9 mouse cellular contexts compared by ENCODE assay signal in genomic region chr3:145833948-145834538, GRCm38 (mm10).
DNase-seq lines count a peak whose midpoint lies in the region; ATAC-seq and TF ChIP-seq lines count a peak whose summit lies in the region.
"Had no signal": no experiment of that assay in that cellular context is flagged by ENCODE, and none has a peak within 500 bp of the region (broad histone marks: within the 10 kb centered on the region; RNA-seq: fewer than 3 reads in every experiment).

No protein-coding gene starts in this region.

- TF ChIP-seq CTCF in stomach, postnatal 0 days (IDR thresholded peaks at IDR 0.05; ENCODE audit: low read depth), result no peak
- no peak for TF ChIP-seq CTCF in liver, postnatal 0 days (IDR thresholded peaks at IDR 0.05; ENCODE audit: low read depth)

- peak overlapping the region; percentile 36 for H3K27ac ChIP-seq in stomach, embryonic 14.5 days (ENCODE audit: low read length)
- H3K27ac ChIP-seq in stomach, postnatal 0 days (replicated peaks), result no peak overlapping the region
- H3K27ac ChIP-seq in liver, postnatal 0 days (ENCODE audit: low read depth), result no peak overlapping the region
- H3K27ac ChIP-seq: heart, embryonic 15.5 days; macrophage had no signal

- no peak for DNase-seq in stomach, postnatal 0 days (ENCODE audit: low spot score)
- peak; percentile 48 to 54 for DNase-seq in frontal cortex, postnatal 14 days (ENCODE audit: low spot score in 2 of 2)
- peak; percentile 30 to 69 for DNase-seq in left cerebral cortex, adult 8-10 months (ENCODE audit: low spot score in 2 of 2)
- DNase-seq in adrenal gland, postnatal 14 days, result no peak
- DNase-seq in liver, postnatal 0 days, result no peak

- no peaks in the 10 kb centered on the region for H3K36me3 ChIP-seq in stomach, embryonic 14.5 days (ENCODE audit: control insufficient read depth, insufficient read depth, low read length)
- no peaks in the 10 kb centered on the region for H3K36me3 ChIP-seq in stomach, postnatal 0 days (ENCODE audit: control insufficient read depth, insufficient read depth, low read length)
- H3K36me3 ChIP-seq in liver, postnatal 0 days (replicated peaks; ENCODE audit: insufficient read depth, low read length), result no peaks in the 10 kb centered on the region
- H3K36me3 ChIP-seq: heart, embryonic 15.5 days had no signal

- H3K4me1 ChIP-seq in stomach, embryonic 14.5 days (ENCODE audit: control insufficient read depth, insufficient read depth, low read length), result 0 out of 2 replicates have a peak, but pooled peaks cover 7% of the 10 kb centered on the region
- H3K4me1 ChIP-seq in stomach, postnatal 0 days (replicated peaks; ENCODE audit: control insufficient read depth, insufficient read depth), result no peaks in the 10 kb centered on the region
- 0 out of 2 replicates have a peak, but pooled peaks cover 3% of the 10 kb centered on the region for H3K4me1 ChIP-seq in liver, postnatal 0 days (ENCODE audit: insufficient read depth)

- no peak overlapping the region for H3K4me2 ChIP-seq in stomach, embryonic 14.5 days (replicated peaks; ENCODE audit: low read depth, low read length)
- H3K4me2 ChIP-seq in stomach, postnatal 0 days (replicated peaks; ENCODE audit: low read depth), result no peak overlapping the region
- H3K4me2 ChIP-seq in liver, postnatal 0 days (ENCODE audit: low read depth, low read length), result no peak overlapping the region
- H3K4me2 ChIP-seq: heart, embryonic 15.5 days had no signal

- H3K4me3 ChIP-seq in stomach, embryonic 14.5 days (ENCODE audit: low read depth, low read length), result no peak overlapping the region
- no peak overlapping the region for H3K4me3 ChIP-seq in stomach, postnatal 0 days (ENCODE audit: low read depth, low read length)
- H3K4me3 ChIP-seq in liver, postnatal 0 days (ENCODE audit: low read depth, low read length), result no peak overlapping the region
- H3K4me3 ChIP-seq: heart, embryonic 15.5 days had no signal

- 24% methylated on average over 8 of the region's 8 CpGs for WGBS in stomach, embryonic 14.5 days
- 29% methylated on average over 8 of the region's 8 CpGs for WGBS in stomach, postnatal 0 days
- 36% methylated on average over 8 of the region's 8 CpGs for WGBS in liver, postnatal 0 days (ENCODE audit: insufficient replicate concordance)

- no peaks in the 10 kb centered on the region for H3K9me3 ChIP-seq in stomach, embryonic 14.5 days (ENCODE audit: control insufficient read depth, low read depth, low read length)
- H3K9me3 ChIP-seq in stomach, postnatal 0 days (ENCODE audit: control insufficient read depth, low read length), result no peaks in the 10 kb centered on the region
- no peaks in the 10 kb centered on the region for H3K9me3 ChIP-seq in liver, postnatal 0 days (ENCODE audit: low read length)
- H3K9me3 ChIP-seq: heart, embryonic 15.5 days had no signal

- ATAC-seq in stomach, embryonic 14.5 days (ENCODE audit: insufficient number of reproducible peaks, insufficient read depth, low FRiP score, low read depth), result no peak
- no peak for ATAC-seq in stomach, postnatal 0 days (ENCODE audit: low FRiP score, low TSS enrichment)
- ATAC-seq in cerebellum, adult (ENCODE audit: insufficient number of reproducible peaks, low FRiP score, low TSS enrichment), result no peak
- ATAC-seq in liver, postnatal 0 days, result no peak

- no peak overlapping the region for H3K9ac ChIP-seq in stomach, embryonic 14.5 days (replicated peaks; ENCODE audit: low read depth, low read length)
- no peak overlapping the region for H3K9ac ChIP-seq in stomach, postnatal 0 days (ENCODE audit: low read length)
- no peak overlapping the region for H3K9ac ChIP-seq in liver, postnatal 0 days (replicated peaks)
- H3K9ac ChIP-seq: heart, embryonic 15.5 days had no signal

- H3K27me3 ChIP-seq in stomach, embryonic 14.5 days (ENCODE audit: control insufficient read depth, insufficient read depth, low read length), result no peaks in the 10 kb centered on the region
- no peaks in the 10 kb centered on the region for H3K27me3 ChIP-seq in stomach, postnatal 0 days (ENCODE audit: control insufficient read depth, insufficient read depth, low read length)
- H3K27me3 ChIP-seq in liver, postnatal 0 days (ENCODE audit: insufficient read depth, low read length), result no peaks in the 10 kb centered on the region
- H3K27me3 ChIP-seq: heart, embryonic 15.5 days had no signal

- no peak for TF ChIP-seq EP300 in stomach, postnatal 0 days (optimal IDR thresholded peaks at IDR 0.05)
- no peak for TF ChIP-seq EP300 in liver, postnatal 0 days (IDR thresholded peaks at IDR 0.05; ENCODE audit: low read depth)

Comparison
In these comparisons a context has a peak if more than half of its experiments do, and no peak if none do; other contexts are left out.
1. DNase-seq: peak in frontal cortex, postnatal 14 days (2 of 2) and left cerebral cortex, adult 8-10 months (2 of 2); none in stomach, postnatal 0 days (single experiment), adrenal gland, postnatal 14 days (single experiment) and liver, postnatal 0 days (single experiment).